49 mouse cellular contexts compared by ENCODE assay signal in the genomic region with DNA sequence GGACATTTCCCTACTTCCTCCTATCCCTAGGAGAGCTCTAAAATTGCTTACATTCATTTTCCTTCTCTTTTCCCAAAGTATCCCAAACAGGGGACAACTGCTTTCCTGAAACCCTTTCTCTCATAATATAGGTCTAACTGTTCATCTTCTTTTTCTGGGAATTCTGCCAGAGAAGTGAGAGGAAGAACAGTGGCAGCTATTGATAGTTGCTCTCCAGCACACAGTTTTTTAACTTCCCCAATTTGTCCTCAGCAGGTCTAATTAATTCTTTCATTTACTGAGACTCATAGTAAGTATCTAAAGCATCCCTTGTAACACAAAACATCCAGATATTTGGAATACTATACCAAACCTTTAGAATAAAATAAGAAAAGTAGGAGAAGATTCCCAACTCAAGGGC. TPM values are rescaled to one million over a fixed set of nuclear protein-coding genes. Genes with fewer than 3 reads are reported as not detected.
"Had no signal": no experiment of that assay in that cellular context is flagged by ENCODE, and none has a peak within 500 bp of the region (broad histone marks: within the 10 kb centered on the region; RNA-seq: fewer than 3 reads in every experiment).

No protein-coding gene starts in this region.

- H3K4me1 ChIP-seq: heart, embryonic 12.5 days; heart, embryonic 13.5 days; heart, embryonic 15.5 days; hindbrain, embryonic 10.5 days; hindbrain, embryonic 12.5 days; hindbrain, embryonic 13.5 days; hindbrain, embryonic 15.5 days; intestine, embryonic 15.5 days; kidney, embryonic 15.5 days had no signal

- ATAC-seq: hindbrain, embryonic 16.5 days; hindbrain, postnatal 0 days; inflammation-experienced regulatory T-cells, adult 6 months; intestine, embryonic 15.5 days; intestine, embryonic 16.5 days; intestine, postnatal 0 days had no signal

- H3K27me3 ChIP-seq: heart, embryonic 12.5 days; heart, embryonic 13.5 days; heart, embryonic 15.5 days; hindbrain, embryonic 12.5 days; hindbrain, embryonic 13.5 days; hindbrain, embryonic 15.5 days; intestine, embryonic 15.5 days; kidney, embryonic 15.5 days had no signal

- H3K27ac ChIP-seq: heart, embryonic 13.5 days; heart, embryonic 15.5 days; hindbrain, embryonic 10.5 days; hindbrain, embryonic 12.5 days; hindbrain, embryonic 13.5 days; hindbrain, embryonic 14.5 days; hindbrain, embryonic 15.5 days; hindbrain, postnatal 0 days; intestine, embryonic 15.5 days; kidney, embryonic 15.5 days; kidney, postnatal 0 days; layer of hippocampus, adult 2 months; left cerebral cortex, adult 2 months had no signal

- H3K9ac ChIP-seq: heart, embryonic 12.5 days; heart, embryonic 13.5 days; heart, embryonic 15.5 days; hindbrain, embryonic 12.5 days; hindbrain, embryonic 13.5 days; hindbrain, embryonic 14.5 days; hindbrain, embryonic 15.5 days; intestine, embryonic 15.5 days; kidney, embryonic 15.5 days had no signal

- DNase-seq: heart, postnatal 10 days; heart, postnatal 14 days; heart, postnatal 36 days; heart, postnatal 4 days; kidney, adult 11 months; kidney, adult 18-20 months; kidney, adult 2 months; kidney, adult 8-10 months; kidney, adult 9 months; kidney, postnatal 10 days; kidney, postnatal 14 days; kidney, postnatal 25 days; kidney, postnatal 36 days; kidney, postnatal 4 days; layer of hippocampus, adult 9-11 months; layer of hippocampus, postnatal 36 days had no signal

- H3K4me2 ChIP-seq: heart, embryonic 11.5 days; heart, embryonic 12.5 days; heart, embryonic 13.5 days; heart, embryonic 15.5 days; hindbrain, embryonic 12.5 days; hindbrain, embryonic 13.5 days; hindbrain, embryonic 14.5 days; hindbrain, embryonic 15.5 days; intestine, embryonic 15.5 days; kidney, embryonic 15.5 days had no signal

- H3K36me3 ChIP-seq: heart, embryonic 12.5 days; heart, embryonic 13.5 days; heart, embryonic 15.5 days; hindbrain, embryonic 10.5 days; hindbrain, embryonic 12.5 days; hindbrain, embryonic 13.5 days; hindbrain, embryonic 15.5 days; intestine, embryonic 15.5 days; kidney, embryonic 15.5 days had no signal

- H3K4me3 ChIP-seq: heart, embryonic 12.5 days; heart, embryonic 13.5 days; heart, embryonic 15.5 days; hindbrain, embryonic 10.5 days; hindbrain, embryonic 12.5 days; hindbrain, embryonic 13.5 days; hindbrain, embryonic 15.5 days; intestine, embryonic 15.5 days; kidney, embryonic 15.5 days; layer of hippocampus, adult 2 months; left cerebral cortex, adult 2 months had no signal

- H3K9me3 ChIP-seq: heart, embryonic 12.5 days; heart, embryonic 13.5 days; heart, embryonic 15.5 days; hindbrain, embryonic 10.5 days; hindbrain, embryonic 12.5 days; hindbrain, embryonic 13.5 days; hindbrain, embryonic 15.5 days; intestine, embryonic 15.5 days; kidney, embryonic 15.5 days had no signal

RNA-seq across cellular contexts. Expression of gene Crisp1, which starts 53.7 kb away (rescaled TPM):
- total RNA-seq: heart, postnatal 10 days; heart, postnatal 14 days; heart, postnatal 25 days; heart, postnatal 36 days; heart, postnatal 4 days; hematopoietic stem cell, adult 5-6 weeks; hindbrain, postnatal 0 days; layer of hippocampus, adult 18-20 months; layer of hippocampus, adult 2 months; layer of hippocampus, adult 8-10 months; layer of hippocampus, postnatal 10 days; layer of hippocampus, postnatal 14 days; layer of hippocampus, postnatal 25 days; layer of hippocampus, postnatal 36 days; left cerebral cortex, adult 18-20 months; left cerebral cortex, adult 2 months had no signal
- polyA plus RNA-seq: heart, embryonic 11.5 days; heart, embryonic 12.5 days; heart, embryonic 13.5 days; heart, embryonic 14.5 days; heart, embryonic 15.5 days; heart, embryonic 16.5 days; heart, postnatal 0 days; hindbrain, embryonic 10.5 days; hindbrain, embryonic 11.5 days; hindbrain, embryonic 12.5 days; hindbrain, embryonic 14.5 days; hindbrain, embryonic 16.5 days; inflammation-experienced regulatory T-cells, adult 6 months; intestine, embryonic 14.5 days; intestine, embryonic 15.5 days; intestine, embryonic 16.5 days; kidney, adult 2 months; kidney, embryonic 14.5 days; kidney, embryonic 15.5 days had no signal
